Mouse (Mus musculus): ENCODE data around the gene Snrpd2. TPM values are rescaled to one million over a fixed set of nuclear protein-coding genes. Genes with fewer than 3 reads are reported as not detected.
"Not testable (repeated sequence)": the region's sequence is repeated elsewhere in the genome, so short reads cannot be mapped to it uniquely, and the experiment has no call there.

Gene Snrpd2
- polyA plus RNA-seq, 1 experiment, result 95.5 TPM

GRCm38 (mm10) chr7:19127744-19128143 is 21.8 kb upstream of the Snrpd2 start:
- TF ChIP-seq CTCF (IDR thresholded peaks at IDR 0.05; ENCODE audit: borderline replicate concordance, extremely low read depth, insufficient read depth, insufficient read length) (no peak), POLR2A (IDR thresholded peaks at IDR 0.05; ENCODE audit: borderline replicate concordance, extremely low read depth, insufficient read depth, insufficient read length, poor library complexity, severe bottlenecking) (no peak)
- DNase-seq (ENCODE audit: low read depth), result no peak

- DNase-seq (ENCODE audit: low read depth), result no peak
- TF ChIP-seq CTCF (IDR thresholded peaks at IDR 0.05; ENCODE audit: borderline replicate concordance, extremely low read depth, insufficient read depth, insufficient read length) (no peak), POLR2A (IDR thresholded peaks at IDR 0.05; ENCODE audit: borderline replicate concordance, extremely low read depth, insufficient read depth, insufficient read length, poor library complexity, severe bottlenecking) (no peak)
Measured at GRCm38 (mm10) chr7:19129396-19129795, 20.1 kb upstream of the Snrpd2 start.

DNA sequence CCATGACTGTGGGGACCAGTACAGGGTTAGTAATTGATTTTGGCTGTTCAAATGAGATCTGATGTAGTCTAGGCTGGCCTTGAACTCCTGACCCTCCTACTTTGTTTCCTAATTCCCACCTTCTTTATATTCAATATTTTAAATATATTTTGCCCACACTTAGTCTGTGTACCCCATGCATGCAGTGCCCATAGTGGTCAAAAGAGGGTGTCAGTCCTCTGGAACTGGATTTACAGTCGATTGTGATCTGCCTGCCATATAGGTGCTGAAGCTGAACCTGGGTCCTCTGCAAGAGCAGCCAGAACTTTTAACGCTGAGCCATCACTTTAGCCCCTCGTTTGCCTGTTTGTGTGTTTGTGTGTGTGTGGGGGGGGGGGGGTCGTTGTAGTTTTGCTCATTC is 18.9 kb upstream of the Snrpd2 start:
- TF ChIP-seq POLR2A (IDR thresholded peaks at IDR 0.05; ENCODE audit: borderline replicate concordance, extremely low read depth, insufficient read depth, insufficient read length, poor library complexity, severe bottlenecking), result no peak
- no peak; the same call in 1 of the 2 replicates for TF ChIP-seq CTCF (IDR thresholded peaks at IDR 0.05; ENCODE audit: borderline replicate concordance, extremely low read depth, insufficient read depth, insufficient read length)
- peak; percentile 19 for DNase-seq (ENCODE audit: low read depth)

- peak; percentile 99 for DNase-seq (ENCODE audit: low read depth)
- peak; percentile 5; the same call in 1 of the 2 replicates for TF ChIP-seq POLR2A (IDR thresholded peaks at IDR 0.05; ENCODE audit: borderline replicate concordance, extremely low read depth, insufficient read depth, insufficient read length, poor library complexity, severe bottlenecking)
- TF ChIP-seq CTCF (IDR thresholded peaks at IDR 0.05; ENCODE audit: borderline replicate concordance, extremely low read depth, insufficient read depth, insufficient read length), result peak; percentile 73
Measured at GRCm38 (mm10) chr7:19131324-19131848, 18.1 kb upstream of the Snrpd2 start.

- no peak for TF ChIP-seq POLR2A (IDR thresholded peaks at IDR 0.05; ENCODE audit: borderline replicate concordance, extremely low read depth, insufficient read depth, insufficient read length, poor library complexity, severe bottlenecking)
- TF ChIP-seq CTCF (IDR thresholded peaks at IDR 0.05; ENCODE audit: borderline replicate concordance, extremely low read depth, insufficient read depth, insufficient read length), result no peak
- DNase-seq (ENCODE audit: low read depth), result no peak
Measured at GRCm38 (mm10) chr7:19136168-19136567, 13.4 kb upstream of the Snrpd2 start.

- no peak for TF ChIP-seq POLR2A (IDR thresholded peaks at IDR 0.05; ENCODE audit: borderline replicate concordance, extremely low read depth, insufficient read depth, insufficient read length, poor library complexity, severe bottlenecking)
- DNase-seq (ENCODE audit: low read depth), result no peak
Measured at GRCm38 (mm10) chr7:19136673-19137334, 12.7 kb upstream of the Snrpd2 start.

DNA sequence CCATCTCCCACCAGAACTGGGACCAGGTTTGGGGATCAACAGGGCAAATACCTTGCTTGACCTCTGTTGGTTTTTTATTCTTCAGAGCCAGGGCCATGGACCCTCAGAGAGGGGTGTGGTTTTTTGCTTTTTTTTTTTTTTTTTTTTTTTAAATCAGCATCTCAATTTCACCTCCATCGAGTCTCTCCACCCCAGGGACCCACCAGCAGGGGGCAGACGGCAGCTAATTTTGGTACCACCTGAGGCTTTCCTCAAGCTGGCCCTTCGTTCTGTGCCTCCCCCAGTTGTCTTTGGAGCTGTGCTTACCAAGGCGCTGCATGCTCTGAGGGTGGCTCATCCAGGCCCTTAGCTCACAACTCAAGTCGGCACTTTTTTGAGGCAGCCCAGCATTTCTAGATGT is 12.1 kb upstream of the Snrpd2 start:
- TF ChIP-seq POLR2A (IDR thresholded peaks at IDR 0.05; ENCODE audit: borderline replicate concordance, extremely low read depth, insufficient read depth, insufficient read length, poor library complexity, severe bottlenecking) (no peak), CTCF (IDR thresholded peaks at IDR 0.05; ENCODE audit: borderline replicate concordance, extremely low read depth, insufficient read depth, insufficient read length) (peak; percentile 63)
- DNase-seq (ENCODE audit: low read depth), result peak; percentile 43

DNA sequence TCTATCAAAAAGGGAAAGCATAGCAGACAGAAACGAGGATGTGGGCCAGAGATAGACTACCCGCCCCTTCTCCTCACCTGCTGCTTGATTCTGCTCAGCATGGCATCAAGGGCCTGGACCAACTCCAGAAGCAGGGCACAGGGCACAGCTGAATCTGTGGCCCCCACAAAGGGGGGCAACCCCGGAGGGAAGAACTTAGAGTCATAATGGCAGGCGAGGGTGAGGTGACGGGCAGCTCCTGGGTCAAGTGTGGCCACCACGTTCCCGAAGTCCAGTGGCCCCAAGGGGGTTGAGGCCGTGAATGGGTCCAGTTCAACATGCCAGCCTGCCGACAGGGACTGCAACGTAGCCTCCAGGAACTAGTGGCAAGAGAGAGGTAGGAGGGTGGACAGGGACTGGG is 2.7 kb upstream of the Snrpd2 start:
- DNase-seq (ENCODE audit: low read depth), result no peak
- TF ChIP-seq CTCF (IDR thresholded peaks at IDR 0.05; ENCODE audit: borderline replicate concordance, extremely low read depth, insufficient read depth, insufficient read length), result no peak
- TF ChIP-seq POLR2A (IDR thresholded peaks at IDR 0.05; ENCODE audit: borderline replicate concordance, extremely low read depth, insufficient read depth, insufficient read length, poor library complexity, severe bottlenecking), result no peak

- TF ChIP-seq POLR2A (IDR thresholded peaks at IDR 0.05; ENCODE audit: borderline replicate concordance, extremely low read depth, insufficient read depth, insufficient read length, poor library complexity, severe bottlenecking) (no peak), CTCF (IDR thresholded peaks at IDR 0.05; ENCODE audit: borderline replicate concordance, extremely low read depth, insufficient read depth, insufficient read length) (no peak)
- no peak for DNase-seq (ENCODE audit: low read depth)
Measured at GRCm38 (mm10) chr7:19147497-19148045, 2.0 kb upstream of the Snrpd2 start.

DNA sequence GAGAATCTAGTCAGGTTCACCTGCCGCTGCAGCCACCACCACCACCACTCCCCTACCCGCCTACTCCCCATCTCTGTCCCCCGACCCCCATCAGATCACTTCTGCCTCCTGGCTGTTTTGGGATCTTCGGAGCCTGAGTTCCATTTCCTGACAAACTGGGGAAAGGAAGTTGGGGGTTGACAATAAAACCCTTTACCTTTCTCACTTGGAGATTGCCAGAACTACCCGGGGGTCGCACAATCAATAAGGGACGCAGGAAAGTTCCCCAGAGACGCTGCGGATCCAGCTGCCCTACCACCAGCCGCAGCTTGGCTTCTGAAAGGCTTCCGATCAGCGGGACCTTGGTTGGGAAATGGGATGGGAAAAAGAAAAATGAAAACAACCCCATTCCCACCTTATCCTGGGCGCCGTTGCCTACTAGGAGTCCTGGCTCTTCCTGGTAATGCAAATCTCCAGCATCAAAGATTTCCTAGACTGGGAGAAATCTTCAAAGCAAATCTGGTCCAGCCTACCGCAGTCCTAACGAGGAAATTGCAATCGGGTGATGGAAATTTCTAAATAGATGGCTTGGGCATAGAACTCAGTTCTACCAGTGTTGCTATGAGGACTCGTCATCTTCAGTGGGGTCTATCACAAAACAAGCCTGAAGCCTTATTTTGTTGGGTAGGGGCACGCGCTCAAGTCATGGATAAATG is 1.2 kb upstream of the Snrpd2 start:
- TF ChIP-seq CTCF (IDR thresholded peaks at IDR 0.05; ENCODE audit: borderline replicate concordance, extremely low read depth, insufficient read depth, insufficient read length), result no peak
- no peak for TF ChIP-seq POLR2A (IDR thresholded peaks at IDR 0.05; ENCODE audit: borderline replicate concordance, extremely low read depth, insufficient read depth, insufficient read length, poor library complexity, severe bottlenecking)

DNA sequence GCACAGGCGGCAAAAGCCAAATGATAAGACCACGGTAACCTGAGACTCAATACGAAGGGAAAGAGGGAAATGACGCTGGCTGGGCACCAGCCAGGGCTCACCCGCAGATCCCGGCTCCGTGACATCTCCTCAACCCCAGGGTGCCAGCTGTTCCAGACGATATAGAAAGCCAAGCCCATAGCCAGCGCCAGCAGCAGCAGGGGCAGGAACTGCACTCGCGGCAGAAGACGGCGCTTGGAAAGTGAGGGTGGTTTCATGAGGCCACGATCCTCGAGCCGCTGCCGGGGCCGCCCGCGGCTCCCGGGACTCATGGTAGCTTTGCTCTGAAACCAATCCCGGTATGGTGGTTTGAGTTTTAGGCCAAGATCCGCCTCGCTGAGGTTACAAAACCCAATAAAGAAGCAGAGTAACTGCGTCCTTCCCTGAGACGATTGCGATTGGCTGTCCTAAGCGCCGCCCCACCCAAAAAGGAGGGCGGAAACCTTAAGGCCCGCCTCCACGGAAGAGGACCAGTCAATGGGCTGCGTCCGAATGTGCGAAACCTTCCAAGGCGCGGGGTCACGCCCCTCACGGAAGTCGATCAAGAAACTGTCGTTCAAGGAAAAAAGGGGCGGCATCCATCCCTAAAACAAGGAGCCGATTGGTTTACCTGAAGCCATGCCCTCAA is 514 bp upstream of the Snrpd2 start, which contains the start of gene Qpctl:
TSS of gene Qpctl (minus strand) at position 417 of the 667 bp plus-strand sequence.
- TF ChIP-seq POLR2A (IDR thresholded peaks at IDR 0.05; ENCODE audit: borderline replicate concordance, extremely low read depth, insufficient read depth, insufficient read length, poor library complexity, severe bottlenecking), result peak; percentile 31; the same call in 1 of the 2 replicates
- no peak for TF ChIP-seq CTCF (IDR thresholded peaks at IDR 0.05; ENCODE audit: borderline replicate concordance, extremely low read depth, insufficient read depth, insufficient read length)
- peak; percentile 100 for DNase-seq (ENCODE audit: low read depth)

More for the DNA sequence above, 1.2 kb upstream of the Snrpd2 start:
- no peak for DNase-seq (ENCODE audit: low read depth)

GRCm38 (mm10) chr7:19151121-19151520 is 1.6 kb downstream of the Snrpd2 start:
- not testable (repeated sequence) for DNase-seq (ENCODE audit: low read depth)

Data from brain, embryonic 14.5 days (tissue).